Mouse (Mus musculus): ENCODE measurements at regions not wholly inside any gene's neighbourhood (a gene's known extent, or its start where the extent isn't known, plus 50 kb on each side); places are given as distances from the start of the nearest gene placed in this dataset.

- DNase-seq (ENCODE audit: low read depth), result peak; percentile 73
- TF ChIP-seq POLR2A (IDR thresholded peaks at IDR 0.05; ENCODE audit: borderline replicate concordance, extremely low read depth, insufficient read depth, insufficient read length, poor library complexity, severe bottlenecking) (no peak), CTCF (IDR thresholded peaks at IDR 0.05; ENCODE audit: borderline replicate concordance, extremely low read depth, insufficient read depth, insufficient read length) (no peak)
These were observed 1203.5 kb downstream of the Fam181b start for GRCm38 (mm10) chr7:94283031-94283609.

GRCm38 (mm10) chr7:94305602-94306001 lies 1225.9 kb downstream of the Fam181b start:
- TF ChIP-seq CTCF (IDR thresholded peaks at IDR 0.05; ENCODE audit: borderline replicate concordance, extremely low read depth, insufficient read depth, insufficient read length) (no peak), POLR2A (IDR thresholded peaks at IDR 0.05; ENCODE audit: borderline replicate concordance, extremely low read depth, insufficient read depth, insufficient read length, poor library complexity, severe bottlenecking) (no peak)
- DNase-seq (ENCODE audit: low read depth), result no peak

DNA sequence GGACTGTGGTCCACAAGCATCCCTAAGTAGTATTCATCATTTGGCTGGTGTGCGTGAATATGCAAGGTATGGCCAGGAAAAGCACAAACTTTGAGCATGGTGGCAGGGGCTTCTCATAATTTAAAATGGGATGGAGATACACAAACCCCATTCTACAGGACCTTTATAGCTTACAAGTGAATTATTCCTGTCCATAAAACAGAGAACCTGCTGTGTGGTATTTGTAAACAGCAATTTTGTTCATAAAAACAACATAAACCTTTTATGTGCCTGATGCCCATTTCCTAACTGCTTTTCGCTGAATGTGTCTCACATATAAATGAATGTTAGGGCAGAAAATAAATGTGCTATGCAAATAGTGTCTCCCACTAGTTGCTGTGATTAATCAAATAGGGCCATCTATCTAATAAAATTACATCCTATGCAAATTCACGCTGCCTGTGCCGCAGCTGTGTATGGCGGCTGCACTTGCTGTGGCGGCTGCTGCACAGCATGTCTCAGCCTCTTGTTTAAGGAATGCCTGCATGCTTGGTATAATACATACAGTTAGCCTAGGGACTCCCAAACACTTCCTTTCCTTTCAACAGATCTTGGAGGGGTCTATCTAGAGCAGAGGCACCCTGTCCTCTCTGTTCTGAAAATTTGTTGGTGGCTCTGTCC lies 1235.4 kb downstream of the Fam181b start:
- TF ChIP-seq POLR2A (IDR thresholded peaks at IDR 0.05; ENCODE audit: borderline replicate concordance, extremely low read depth, insufficient read depth, insufficient read length, poor library complexity, severe bottlenecking) (no peak), CTCF (IDR thresholded peaks at IDR 0.05; ENCODE audit: borderline replicate concordance, extremely low read depth, insufficient read depth, insufficient read length) (no peak)
- peak; percentile 15 for DNase-seq (ENCODE audit: low read depth)

DNA sequence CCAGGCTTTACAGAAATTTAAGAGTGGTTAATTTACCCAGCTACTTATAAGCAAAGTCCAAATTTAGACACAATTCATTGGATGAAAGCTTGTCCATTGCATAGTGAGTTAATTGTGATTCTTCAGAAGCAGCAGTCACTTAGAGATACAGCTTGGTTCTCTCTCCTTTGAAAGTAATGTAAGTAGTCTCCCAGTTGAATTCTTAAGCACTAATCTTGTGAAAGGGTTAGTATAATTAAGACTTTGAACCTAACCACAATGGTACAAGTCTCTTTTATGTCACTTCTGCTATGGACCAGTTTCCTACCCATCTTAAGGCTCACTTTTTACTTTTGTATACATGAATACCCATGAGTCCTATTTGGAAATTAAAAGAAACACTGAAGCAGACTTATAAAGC lies 1252.9 kb downstream of the Fam181b start:
- no peak for TF ChIP-seq POLR2A (IDR thresholded peaks at IDR 0.05; ENCODE audit: borderline replicate concordance, extremely low read depth, insufficient read depth, insufficient read length, poor library complexity, severe bottlenecking)
- DNase-seq (ENCODE audit: low read depth), result peak; percentile 46
